Mouse (Mus musculus): Measurements from ENCODE around the gene Pex5l. TPM values are rescaled to one million over a fixed set of nuclear protein-coding genes. Genes with fewer than 3 reads are reported as not detected.

Gene Pex5l
- 1.9 and 3.8 TPM in 2 replicates for polyA plus RNA-seq (2012; rRNA removed; ENCODE audit: low replicate concordance)

GRCm38 (mm10) chr3:33142901-33143461 is at the start of gene Pex5l:
Gene Pex5l, minus strand, starts transcription at chr3:33143247.

All from subcutaneous adipose tissue, adult 2 months (tissue).